Mouse (Mus musculus): ENCODE data around the gene Prkch.

Gene Prkch

GRCm38 (mm10) chr12:73766152-73766551, 181.6 kb downstream of the Prkch start:
- no peak for DNase-seq

GRCm38 (mm10) chr12:73768788-73769187, 184.2 kb downstream of the Prkch start:
- no peak for DNase-seq

- DNase-seq: no peak
Observed at GRCm38 (mm10) chr12:73769536-73769935, 184.9 kb downstream of the Prkch start.

- DNase-seq: no peak
Observed at GRCm38 (mm10) chr12:73770771-73771170, 186.2 kb downstream of the Prkch start.

GRCm38 (mm10) chr12:73774793-73775385, 190.3 kb downstream of the Prkch start:
- DNase-seq: no peak

- DNase-seq: no peak
Observed at GRCm38 (mm10) chr12:73776401-73776945, 191.9 kb downstream of the Prkch start.

- DNase-seq: no peak
Observed at GRCm38 (mm10) chr12:73777673-73778072, 193.1 kb downstream of the Prkch start.

GRCm38 (mm10) chr12:73779332-73780231, 195.0 kb downstream of the Prkch start:
- DNase-seq: no peak

- DNase-seq: no peak
Observed at GRCm38 (mm10) chr12:73781425-73782032, 196.9 kb downstream of the Prkch start.

- no peak for DNase-seq
Observed at GRCm38 (mm10) chr12:73786909-73787308, 202.3 kb downstream of the Prkch start.

- no peak for DNase-seq
Observed at GRCm38 (mm10) chr12:73788850-73789249, 204.3 kb downstream of the Prkch start.

- no peak for DNase-seq
Observed at GRCm38 (mm10) chr12:73790571-73791108, 206.0 kb downstream of the Prkch start.

GRCm38 (mm10) chr12:73793216-73793615, 208.6 kb downstream of the Prkch start:
- DNase-seq: no peak

- no peak for DNase-seq
Observed at GRCm38 (mm10) chr12:73793744-73794143, 209.1 kb downstream of the Prkch start.

- DNase-seq: peak; percentile 72
Observed at GRCm38 (mm10) chr12:73794151-73794883, 209.7 kb downstream of the Prkch start.

GRCm38 (mm10) chr12:73799671-73800070, 215.1 kb downstream of the Prkch start:
- no peak for DNase-seq

GRCm38 (mm10) chr12:73800886-73801285, 216.3 kb downstream of the Prkch start:
- DNase-seq: no peak

- DNase-seq: no peak
Observed at GRCm38 (mm10) chr12:73801845-73802244, 217.2 kb downstream of the Prkch start.

GRCm38 (mm10) chr12:73802379-73803057, 217.9 kb downstream of the Prkch start:
- DNase-seq: no peak

GRCm38 (mm10) chr12:73803946-73804345, 219.3 kb downstream of the Prkch start:
- no peak for DNase-seq

GRCm38 (mm10) chr12:73805541-73805940, 220.9 kb downstream of the Prkch start:
- DNase-seq: no peak

GRCm38 (mm10) chr12:73806003-73806402, 221.4 kb downstream of the Prkch start:
- no peak for DNase-seq

Data from right cerebral cortex, adult 18-20 months (tissue).